Mouse (Mus musculus) embryo, embryonic 11 days (tissue): ENCODE data around the gene Tnfaip8l1.

ENCODE experiments used
- DNase-seq: peaks from one replicate; pipeline ENCODE4 v3.0.0-alpha.2; 2015

Gene Tnfaip8l1

GRCm38 (mm10) chr17:56162231-56162774 lies at the start of gene Tnfaip8l1:
Tnfaip8l1 (plus strand) TSS chr17:56162477.
- peak; percentile 95 for DNase-seq

- DNase-seq = no peak
Measured at GRCm38 (mm10) chr17:56112743-56113142, 49.5 kb upstream of the Tnfaip8l1 start.

GRCm38 (mm10) chr17:56116193-56116592 lies 46.1 kb upstream of the Tnfaip8l1 start:
- DNase-seq = no peak

GRCm38 (mm10) chr17:56117251-56117710 lies 45.0 kb upstream of the Tnfaip8l1 start, which contains the start of gene Plin5:
Plin5 (minus strand) TSS chr17:56117596.
- DNase-seq = peak; percentile 81

- DNase-seq = no peak
Measured at GRCm38 (mm10) chr17:56119431-56119830, 42.8 kb upstream of the Tnfaip8l1 start.

GRCm38 (mm10) chr17:56119981-56120880 lies 42.0 kb upstream of the Tnfaip8l1 start:
- no peak for DNase-seq

GRCm38 (mm10) chr17:56121826-56122225 lies 40.5 kb upstream of the Tnfaip8l1 start, which contains the start of gene Lrg1:
Lrg1 (minus strand) TSS chr17:56122001.
- no peak for DNase-seq

GRCm38 (mm10) chr17:56123161-56123560 lies 39.1 kb upstream of the Tnfaip8l1 start:
- no peak for DNase-seq

GRCm38 (mm10) chr17:56123681-56124340 lies 38.5 kb upstream of the Tnfaip8l1 start:
- no peak for DNase-seq

- peak; percentile 73 for DNase-seq
Measured at GRCm38 (mm10) chr17:56124377-56125275, 37.7 kb upstream of the Tnfaip8l1 start.

- no peak for DNase-seq
Measured at GRCm38 (mm10) chr17:56125276-56125630, 37.0 kb upstream of the Tnfaip8l1 start.

- no peak for DNase-seq
Measured at GRCm38 (mm10) chr17:56126175-56126574, 36.1 kb upstream of the Tnfaip8l1 start.

- no peak for DNase-seq
Measured at GRCm38 (mm10) chr17:56128246-56128645, 34.0 kb upstream of the Tnfaip8l1 start.

- no peak for DNase-seq
Measured at GRCm38 (mm10) chr17:56131136-56131535, 31.1 kb upstream of the Tnfaip8l1 start.

- peak; percentile 52 for DNase-seq
Measured at GRCm38 (mm10) chr17:56131814-56132213, 30.5 kb upstream of the Tnfaip8l1 start.

GRCm38 (mm10) chr17:56132661-56133060 lies 29.6 kb upstream of the Tnfaip8l1 start:
- DNase-seq = peak; percentile 53

GRCm38 (mm10) chr17:56133457-56134363 lies 28.6 kb upstream of the Tnfaip8l1 start:
- peak; percentile 63 for DNase-seq

GRCm38 (mm10) chr17:56134463-56134971 lies 27.8 kb upstream of the Tnfaip8l1 start:
- peak; percentile 74 for DNase-seq

- no peak for DNase-seq
Measured at GRCm38 (mm10) chr17:56136558-56136957, 25.7 kb upstream of the Tnfaip8l1 start.

- DNase-seq = no peak
Measured at GRCm38 (mm10) chr17:56137839-56138613, 24.3 kb upstream of the Tnfaip8l1 start.
